Mouse (Mus musculus) layer of hippocampus, postnatal 10 days (tissue): ENCODE data around the gene Ift80. TPM values are rescaled to one million over a fixed set of nuclear protein-coding genes. Genes with fewer than 3 reads are reported as not detected.
"Not testable (repeated sequence)": the region's sequence is repeated elsewhere in the genome, so short reads cannot be mapped to it uniquely, and the experiment has no call there.

ENCODE experiments used
- DNase-seq, 2 experiments: peaks; one replicate each; pipeline ENCODE4 v3.0.0; 2021; ENCODE audit warnings: low spot score in 2 of 2
- long read RNA-seq: library from polyadenylated mRNA; stranded (forward); transcript quantifications from one replicate; pipeline ENCODE4 v2.0.0, GENCODE M21; 2023
- total RNA-seq, 2 experiments: library from RNA; stranded (reverse); gene quantifications; 2 replicates each; pipeline ENCODE4 v1.2.3; 2021

Gene Ift80
- total RNA-seq = 10 to 100 TPM; 13.4 to 22.5 TPM
- long read RNA-seq, full-length matches to known transcripts = 2 of 2 reads
- long read RNA-seq, partial matches to known transcripts = 0 of 2 reads
- long read RNA-seq, other reads (novel, unspliced or antisense) = 0 of 2 reads

DNA sequence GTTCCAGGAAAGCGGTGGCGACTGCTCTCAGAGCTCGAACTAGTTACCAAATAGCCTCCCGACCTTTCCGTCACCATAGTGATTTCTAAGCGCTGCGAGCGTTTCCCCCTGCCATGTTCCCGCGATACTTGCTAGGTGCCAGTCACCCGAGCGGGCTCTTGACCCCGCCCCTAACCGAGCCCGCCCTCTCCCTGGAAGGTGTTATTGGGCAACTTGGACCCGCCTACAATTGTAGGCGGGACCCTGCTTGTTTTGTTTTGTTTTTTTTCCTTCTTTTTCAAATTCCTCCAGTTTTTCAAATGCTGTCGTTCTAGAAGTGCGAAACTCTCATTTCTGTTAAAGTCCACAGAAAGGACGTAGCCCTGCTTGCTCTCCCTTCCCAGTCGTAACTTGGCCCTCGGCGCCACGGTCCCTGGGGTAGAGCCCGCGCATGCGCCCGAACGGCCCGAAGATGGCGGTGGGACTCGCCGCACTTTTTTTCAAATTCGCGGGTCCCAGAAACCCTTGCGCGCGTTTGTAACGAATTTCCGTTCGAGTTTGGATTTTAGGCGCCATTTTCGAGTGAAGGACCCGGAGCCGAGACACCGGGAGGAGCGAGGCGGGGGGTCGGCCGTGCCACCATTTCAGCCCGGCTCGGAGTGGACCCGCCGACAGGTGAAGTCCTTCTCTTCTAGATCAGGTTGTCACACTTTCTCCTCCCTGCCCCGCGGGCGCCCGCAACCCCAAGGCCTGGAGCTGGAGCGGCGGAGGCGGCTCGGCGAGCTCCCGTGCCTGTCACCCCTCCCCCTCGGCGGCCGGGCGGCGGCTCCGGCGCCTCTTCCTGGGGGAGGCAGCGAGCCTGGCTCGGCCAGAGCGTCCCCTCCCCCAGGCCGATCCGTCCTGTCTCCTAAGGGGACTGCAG lies at the start of gene Ift80, which contains the start of gene Smc4:
Gene Ift80, minus strand, starts transcription at position 134 of the 901 bp plus-strand sequence.
Gene Smc4, plus strand, starts transcription at position 302 of the 901 bp plus-strand sequence.
- peak; percentile 94 to 95 for DNase-seq

DNA sequence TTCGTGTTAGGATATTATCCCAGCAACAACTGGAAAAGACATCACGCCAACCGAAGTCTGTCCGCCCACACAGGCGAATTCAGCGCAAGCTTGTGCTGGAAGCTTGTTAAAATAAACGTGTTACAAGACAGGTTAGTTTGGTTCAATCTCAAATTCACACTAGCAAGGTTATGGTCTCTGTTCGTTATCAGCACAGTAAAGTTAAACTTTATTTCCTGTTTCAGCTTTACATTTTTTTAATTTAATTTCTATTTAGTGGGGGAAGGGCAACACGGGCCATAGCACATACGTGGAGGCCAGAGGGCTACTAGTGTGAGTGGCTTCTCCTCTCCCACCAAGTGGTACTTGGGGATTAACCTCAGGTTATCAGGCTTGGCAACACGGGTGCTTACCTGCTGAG lies 47.5 kb upstream of the Ift80 start:
- DNase-seq = no peak

DNA sequence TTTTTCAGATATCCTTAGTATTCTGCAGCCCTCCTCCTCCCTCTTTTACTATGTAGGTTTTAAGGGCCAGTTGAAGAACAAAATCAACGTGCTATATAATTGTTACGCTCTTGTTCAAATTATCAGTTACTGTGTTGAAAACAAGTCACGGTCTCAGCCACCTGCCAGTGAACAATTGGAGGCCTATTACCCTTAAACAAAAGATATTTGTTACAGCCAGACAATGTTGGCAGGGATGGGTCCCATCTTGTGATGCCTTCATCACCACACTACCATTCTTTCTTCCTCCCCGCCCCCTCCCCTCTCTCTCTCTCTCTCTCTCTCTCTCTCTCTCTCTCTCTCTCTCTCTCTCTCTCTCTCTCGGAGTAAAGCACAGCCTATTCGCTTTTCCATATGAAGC lies 44.6 kb upstream of the Ift80 start:
- DNase-seq = no peak

DNA sequence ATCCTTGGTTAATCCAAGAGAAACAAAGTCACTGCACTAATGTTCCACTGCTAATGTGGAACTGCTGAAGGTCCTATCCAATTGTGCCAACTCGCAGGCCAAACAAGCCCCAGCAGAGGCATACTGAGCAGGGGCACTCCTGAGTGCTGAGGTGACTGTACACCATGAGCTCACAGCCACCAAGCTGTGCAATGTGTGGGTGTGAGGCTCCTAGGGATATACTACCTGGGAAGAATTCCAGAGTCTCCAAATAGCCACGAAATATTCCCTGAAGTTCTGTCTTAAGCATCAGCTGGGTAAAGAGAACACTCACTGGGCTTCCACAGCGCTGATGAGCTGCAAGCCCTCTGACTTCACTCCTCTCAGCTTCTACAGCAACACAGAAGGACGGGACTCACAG lies 43.3 kb upstream of the Ift80 start:
- DNase-seq = no peak

DNA sequence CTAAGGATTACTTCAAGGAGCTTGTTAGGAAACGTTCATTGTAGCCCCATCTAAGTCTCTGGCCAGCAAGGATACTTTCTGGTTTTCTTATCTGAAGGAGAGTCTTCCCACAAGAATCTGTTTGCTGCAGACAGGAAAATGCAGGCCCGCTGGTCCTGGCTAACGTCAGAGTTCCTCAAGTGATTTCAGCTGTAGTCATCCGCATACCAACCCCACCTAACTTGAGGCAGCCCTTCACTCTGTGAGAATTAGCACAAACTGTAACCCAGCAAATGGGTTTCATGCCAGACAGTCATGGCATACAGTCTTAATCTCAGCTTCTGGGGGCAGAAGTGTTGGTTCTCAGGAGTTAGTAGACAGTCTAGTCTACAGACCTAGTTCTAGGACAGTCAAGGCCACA lies 42.1 kb upstream of the Ift80 start:
- DNase-seq = no peak

DNA sequence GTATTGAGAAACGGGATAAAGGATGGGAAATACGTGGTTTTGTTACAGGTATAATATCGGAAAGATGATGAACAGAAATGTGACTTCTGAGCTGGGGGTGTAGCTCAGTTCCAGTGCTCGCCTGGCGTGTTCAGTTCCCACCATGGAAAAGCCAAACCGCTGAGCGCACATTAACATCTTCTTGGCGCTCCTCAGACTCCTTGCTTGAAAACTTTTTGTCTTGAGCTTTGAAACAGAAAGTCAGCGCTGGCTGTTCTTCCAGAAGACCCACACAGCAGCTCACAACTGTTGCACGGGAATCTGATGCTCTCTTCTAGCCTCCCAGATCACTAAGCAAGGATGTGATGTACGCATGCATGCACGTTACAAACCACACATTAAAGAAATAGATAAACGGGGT lies 41.4 kb upstream of the Ift80 start:
- no peak for DNase-seq

DNA sequence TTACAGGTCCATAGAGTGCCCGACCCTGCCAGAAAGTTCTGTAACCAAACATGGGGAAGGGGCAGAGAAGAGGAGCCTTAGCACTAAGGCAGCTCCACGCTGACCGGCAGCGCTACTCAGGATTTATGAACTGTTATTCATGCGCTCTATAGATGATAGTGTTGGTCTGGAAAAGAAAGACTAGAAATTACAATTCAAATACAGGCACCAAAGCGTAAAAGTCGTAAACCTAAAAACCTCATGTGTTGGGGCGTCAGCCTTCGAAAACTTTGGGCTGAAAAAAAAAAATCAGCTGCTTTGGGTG lies 41.0 kb upstream of the Ift80 start:
- DNase-seq = no peak

DNA sequence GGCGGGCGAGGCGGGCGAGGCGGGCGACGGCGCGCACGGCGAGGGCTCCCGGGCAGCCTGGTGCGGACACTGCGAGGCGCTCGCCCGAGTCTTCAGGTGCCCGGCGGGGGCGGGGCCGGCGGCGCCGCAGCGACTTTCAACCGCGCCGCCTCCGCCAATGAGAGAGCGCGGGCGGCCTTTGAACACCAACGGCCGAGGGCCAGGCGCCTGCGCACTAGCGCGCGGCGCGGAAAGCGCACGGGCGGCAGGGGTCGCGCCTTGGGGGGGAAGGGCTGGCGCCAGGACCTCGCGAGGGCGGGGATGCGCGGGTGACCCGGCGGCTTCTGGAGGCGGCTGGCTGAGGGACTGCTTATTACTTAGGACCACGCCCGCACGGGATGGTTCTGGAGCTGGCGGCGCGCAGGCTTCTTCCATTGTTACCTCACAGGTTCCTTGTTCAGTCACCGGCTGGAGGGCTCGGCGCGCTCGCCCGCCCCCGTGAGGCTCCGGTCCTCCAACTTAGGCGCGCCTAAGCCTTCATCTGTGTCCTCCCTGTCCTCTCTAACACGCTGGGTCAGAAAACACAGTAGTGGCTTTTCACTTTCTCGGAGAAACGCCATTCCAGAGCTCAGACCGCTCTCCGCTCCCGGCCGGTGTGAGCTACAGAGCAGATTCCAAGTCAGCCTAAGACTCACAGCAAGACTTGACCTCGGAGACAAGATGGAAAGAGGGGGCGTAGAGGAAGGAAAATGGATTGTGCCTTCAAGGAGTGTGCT lies 40.5 kb upstream of the Ift80 start, which contains the start of gene Trim59:
Gene Trim59, minus strand, starts transcription at position 111 of the 755 bp plus-strand sequence.
- peak; percentile 77 to 89 for DNase-seq

DNA sequence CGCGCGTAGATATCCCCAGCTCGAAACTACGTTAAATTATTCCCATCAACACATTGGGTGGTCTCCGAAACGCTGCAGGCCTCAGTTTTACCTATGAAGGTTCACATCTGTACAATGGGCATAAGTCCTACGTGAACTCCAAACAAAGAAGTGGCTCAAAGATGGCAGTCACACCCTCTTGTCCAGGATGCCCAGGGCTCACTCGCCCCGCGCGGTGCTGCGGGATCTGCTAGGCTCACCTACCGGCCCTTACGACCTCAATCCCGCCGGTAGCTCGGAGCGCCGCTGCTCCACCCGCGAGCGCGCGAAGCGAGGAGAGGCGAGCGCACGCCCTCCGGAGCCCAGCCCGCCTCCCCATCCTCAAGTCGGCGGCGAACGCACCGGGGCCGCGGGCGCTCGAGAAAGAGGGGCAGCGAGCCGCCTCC lies 39.8 kb upstream of the Ift80 start:
- no peak for DNase-seq

DNA sequence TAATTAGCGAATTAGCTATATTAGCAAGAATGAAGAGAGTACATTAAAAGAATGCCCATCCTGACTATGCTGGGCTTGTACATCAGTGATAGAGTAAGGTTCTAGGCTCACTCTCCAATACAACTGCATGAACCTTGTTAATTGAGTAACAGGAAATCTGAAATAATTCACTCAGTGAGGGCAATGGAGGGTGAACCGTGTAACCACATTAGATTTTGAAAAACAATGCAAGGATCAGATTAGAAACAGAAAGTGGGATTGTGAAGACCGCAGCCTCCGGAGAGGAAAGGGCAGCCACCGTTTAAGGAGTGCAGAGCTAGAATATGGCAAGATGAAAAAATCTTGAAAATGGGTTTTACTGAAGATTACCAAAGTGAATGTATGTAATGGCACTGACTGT lies 36.9 kb upstream of the Ift80 start:
- DNase-seq = no peak

DNA sequence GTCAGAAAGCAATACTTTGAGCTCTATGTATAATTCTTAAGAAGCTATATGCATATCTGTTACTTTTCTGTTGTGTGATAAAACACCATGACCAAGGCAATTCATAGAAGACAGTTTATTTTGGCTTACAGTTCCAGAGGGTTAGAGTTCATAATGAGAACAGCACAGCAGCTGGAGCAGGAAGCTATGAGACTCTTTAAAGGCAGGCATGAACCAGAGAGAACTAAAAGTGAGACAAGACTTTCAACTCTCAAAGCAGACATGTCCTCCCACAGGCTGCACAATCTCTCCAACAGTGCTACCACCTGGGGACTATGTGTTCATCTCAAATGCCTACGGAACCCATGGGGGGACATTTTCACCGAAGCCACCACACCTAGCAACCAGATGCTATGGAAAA lies 35.7 kb upstream of the Ift80 start:
- DNase-seq = no peak

DNA sequence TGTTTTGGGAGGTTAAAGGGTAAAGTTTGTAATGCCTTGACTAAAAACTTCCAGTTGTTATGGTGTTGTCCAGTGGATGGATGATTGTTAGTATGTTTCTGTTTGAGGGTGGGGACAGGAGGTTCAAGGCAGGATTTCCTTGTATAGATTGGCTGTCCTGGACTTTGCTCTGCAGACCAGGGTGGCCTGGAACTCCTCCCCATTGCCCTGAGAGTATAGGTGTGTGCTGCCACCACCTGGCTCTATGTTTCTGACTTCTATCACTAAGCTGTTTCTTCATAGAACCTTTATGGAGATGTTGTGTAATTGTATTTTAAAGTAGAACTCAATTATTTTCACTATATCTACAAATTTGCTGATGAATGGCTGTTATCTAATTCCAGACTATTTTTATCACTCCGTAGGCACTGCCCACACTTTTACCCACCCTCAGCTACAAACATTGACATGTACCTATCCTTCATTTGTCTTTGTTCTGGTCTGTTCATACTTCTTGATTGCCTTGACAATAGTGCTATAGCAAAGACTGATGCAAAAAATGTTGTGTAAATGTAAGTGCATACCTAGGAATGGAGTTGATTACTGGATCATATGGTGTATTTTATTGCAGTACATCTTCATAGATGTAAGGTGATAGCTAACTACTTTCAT lies 21.9 kb upstream of the Ift80 start:
- DNase-seq = no peak

DNA sequence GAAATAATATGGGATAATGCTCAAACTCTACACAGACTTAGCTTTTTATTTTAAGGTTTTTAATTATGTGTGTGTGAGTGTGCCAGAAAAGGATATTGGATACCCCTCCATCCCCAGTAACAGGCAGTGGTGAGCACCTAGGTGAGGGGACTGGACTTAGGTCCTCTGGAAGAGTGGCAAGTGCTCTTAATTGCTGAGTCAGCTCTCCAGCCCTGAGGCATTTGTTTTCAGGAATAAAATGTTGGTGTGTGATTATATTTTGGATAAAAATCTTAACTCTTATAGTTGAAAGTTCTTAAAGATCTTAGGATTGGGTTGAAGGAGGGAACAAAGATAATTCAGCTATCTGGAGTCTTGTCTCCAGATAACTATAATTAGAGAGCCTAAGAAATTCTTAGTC lies 16.4 kb upstream of the Ift80 start:
- DNase-seq = no peak

DNA sequence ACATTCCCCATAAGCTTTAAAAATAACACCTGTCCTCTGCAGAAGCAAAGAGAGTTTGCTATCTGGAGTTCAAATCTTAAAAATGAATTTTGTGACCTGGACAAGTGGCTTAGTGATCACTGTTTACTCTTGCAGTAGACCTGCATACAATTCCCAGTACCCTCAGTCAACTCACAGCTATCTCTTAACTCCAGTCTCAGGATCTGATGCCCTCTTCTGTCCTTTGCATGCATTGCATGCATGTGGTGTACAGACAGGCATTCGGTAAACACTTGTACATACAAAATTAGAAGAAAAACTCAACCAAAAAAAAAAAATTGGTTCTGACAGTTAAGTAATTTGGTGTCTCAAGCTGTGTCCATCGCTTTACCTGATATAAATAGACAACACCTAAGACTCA lies 15.9 kb upstream of the Ift80 start:
- DNase-seq = no peak

DNA sequence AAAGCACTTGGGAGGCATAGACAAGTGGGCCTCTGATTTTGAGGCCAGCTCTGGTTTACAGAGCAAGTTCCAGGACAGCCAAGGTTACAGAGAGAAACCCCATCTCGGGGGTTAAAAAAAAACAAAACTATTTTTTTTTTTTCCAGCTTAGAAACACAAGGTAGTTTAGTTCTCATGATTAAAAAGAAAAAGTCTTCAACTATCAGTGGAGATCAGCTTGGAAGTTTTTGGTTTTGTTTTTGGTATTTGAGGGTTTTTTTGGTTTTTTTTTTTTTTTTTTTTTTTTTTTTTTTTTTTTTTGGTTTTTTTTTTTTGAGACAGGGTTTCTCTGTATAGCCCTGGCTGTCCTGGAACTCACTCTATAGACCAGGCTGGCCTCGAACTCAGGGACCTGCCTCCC lies 14.3 kb upstream of the Ift80 start:
- DNase-seq = not testable (repeated sequence)

DNA sequence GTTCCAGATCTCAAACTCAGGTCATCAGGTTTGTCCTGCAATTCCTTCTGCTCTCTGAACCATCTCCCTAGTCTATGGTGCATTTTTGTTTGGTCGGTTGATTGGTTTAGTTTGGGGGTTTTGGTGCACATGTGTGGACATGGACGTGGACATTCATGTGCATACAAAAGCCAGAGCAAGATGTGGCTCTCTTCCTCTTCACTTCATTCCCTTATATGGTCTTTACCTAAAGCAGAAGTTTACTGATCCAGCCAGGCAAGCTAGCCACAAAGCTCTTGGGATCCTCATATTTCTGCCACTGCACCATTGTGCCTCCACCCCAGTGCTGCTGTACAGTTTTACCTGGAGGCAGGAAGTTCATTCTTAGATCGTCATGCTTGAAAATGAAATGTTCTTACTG lies 12.8 kb upstream of the Ift80 start:
- DNase-seq = no peak

DNA sequence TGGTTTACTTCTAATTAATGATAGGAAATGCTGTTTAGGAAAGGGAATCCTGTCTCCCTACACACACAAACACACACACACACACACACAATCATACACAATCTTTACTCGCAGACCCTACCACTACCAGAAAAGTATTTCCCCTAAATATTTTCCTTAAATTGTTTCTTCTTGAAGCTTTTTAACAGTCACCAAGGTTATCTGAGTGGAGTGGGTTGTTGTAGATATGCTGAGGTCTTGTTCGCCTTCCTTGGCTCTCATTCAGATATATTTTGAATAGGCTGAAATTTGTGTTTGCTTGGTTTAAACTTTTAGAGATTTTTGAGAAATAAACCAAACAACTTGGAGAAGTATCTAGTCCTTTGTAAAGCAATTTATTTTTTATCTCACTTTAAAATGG lies 4.5 kb upstream of the Ift80 start:
- DNase-seq = no peak

DNA sequence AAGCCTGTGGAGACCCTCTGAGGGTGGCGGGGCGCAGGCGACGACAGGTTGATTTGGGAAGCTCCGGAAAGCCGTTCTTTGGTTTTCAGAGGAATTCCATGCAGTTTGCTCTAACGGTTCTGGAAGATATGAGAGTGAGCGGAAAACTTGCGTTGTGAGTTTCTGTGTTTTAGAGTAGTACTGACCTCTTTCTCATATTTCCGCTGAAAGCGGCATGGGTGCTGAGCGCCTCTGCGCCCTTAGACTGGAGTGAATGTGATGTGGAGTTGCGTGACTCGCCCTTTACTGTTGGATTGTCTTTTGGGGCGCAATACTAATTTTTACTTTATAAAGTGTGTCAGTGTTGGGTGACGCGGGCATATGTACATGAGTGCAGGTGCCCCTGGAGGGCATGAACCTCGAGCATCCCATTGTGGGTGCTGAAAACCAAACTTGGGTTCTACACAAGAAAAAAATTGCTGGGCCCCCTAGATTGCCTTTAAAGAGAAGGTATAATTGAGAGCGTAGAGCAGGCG lies 1.9 kb upstream of the Ift80 start:
- no peak for DNase-seq

DNA sequence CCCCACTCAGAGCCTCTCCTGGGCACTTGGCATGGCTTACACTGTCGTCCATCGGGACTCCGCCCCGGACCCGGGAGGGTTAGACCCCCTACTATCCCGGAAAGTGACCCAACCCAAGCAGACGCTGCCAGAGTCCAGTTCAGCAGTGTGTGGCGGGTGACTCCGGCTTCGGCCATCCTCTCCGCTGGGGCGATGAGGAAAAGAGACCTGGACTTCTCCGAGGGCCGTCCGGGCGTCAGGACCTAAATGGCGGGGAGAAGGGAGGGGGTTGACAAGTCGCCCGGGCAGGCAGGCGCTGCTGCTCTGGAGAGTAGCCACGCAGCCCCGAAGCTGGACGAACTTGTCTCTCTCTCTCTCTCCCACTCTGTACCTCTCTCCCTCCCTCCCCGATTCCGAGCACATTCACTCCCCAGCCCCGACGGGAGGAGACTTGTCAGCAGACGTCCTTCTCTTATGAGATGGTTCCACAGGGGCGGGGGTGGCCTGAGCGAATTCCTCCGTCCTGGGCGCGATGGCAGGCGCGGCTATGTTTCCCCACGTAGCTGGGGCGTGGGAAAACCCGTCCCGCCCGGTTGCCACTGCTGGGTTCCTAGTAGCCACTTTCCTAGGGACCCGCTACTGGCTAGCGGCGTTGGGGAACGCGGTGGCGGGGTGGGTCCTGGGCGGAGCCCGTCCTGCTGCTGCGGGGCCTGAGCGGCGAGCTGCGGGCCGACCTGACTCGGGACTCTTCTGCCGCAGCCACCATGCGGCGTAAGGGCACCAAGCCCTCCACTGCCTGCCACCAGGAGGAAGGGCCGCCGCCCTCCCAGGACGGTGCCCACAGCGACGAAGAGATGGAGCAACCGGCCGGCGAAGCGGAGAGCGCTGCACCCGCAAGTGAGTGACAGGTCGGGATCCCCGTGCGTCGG lies 1.2 kb upstream of the Ift80 start:
- peak; percentile 55 to 56 for DNase-seq

DNA sequence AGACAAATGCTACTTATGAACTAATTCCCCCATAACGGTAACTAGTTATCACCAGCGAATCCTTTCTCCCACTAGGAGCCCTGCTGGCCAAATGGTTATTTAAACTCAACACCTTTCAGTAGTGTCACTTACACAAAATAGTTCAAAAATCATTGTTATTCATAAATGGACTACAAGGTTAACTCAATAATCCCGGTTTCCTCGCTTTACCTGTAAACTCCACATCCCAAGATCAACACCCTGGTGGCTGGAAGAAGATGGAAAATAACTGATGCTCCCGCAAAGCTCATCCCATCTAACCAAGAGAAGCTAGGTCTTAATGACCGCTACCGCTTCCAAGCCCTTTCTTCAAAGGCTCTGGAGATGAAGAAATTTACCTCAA lies 324 bp downstream of the Ift80 start:
- no peak for DNase-seq
